Mouse (Mus musculus) neural tube, embryonic 13.5 days (tissue): Measurements from ENCODE around the gene Ift43. TPM values are rescaled to one million over a fixed set of nuclear protein-coding genes. Genes with fewer than 3 reads are reported as not detected.

Experiments
- ATAC-seq: fragments of 200-750 bp; cut with Nextera tagmentation; 2 replicates; pipeline ENCODE4 v1.8.0; 2017; ENCODE audit warnings: low read depth, mild to moderate bottlenecking, moderate TSS enrichment, moderate library complexity
- H3K27ac ChIP-seq: fragments of 300-500 bp; sonication (generic); replicated peaks from 2 replicates; pipeline ENCODE4 v1.5.1; 2015; ENCODE audit warnings: moderate library complexity, mild to moderate bottlenecking, inconsistent platforms
- H3K27me3 ChIP-seq: fragments of 300-500 bp; sonication (generic); 2 replicates; pipeline ENCODE4 v1.6.1; 2015; ENCODE audit warnings: mild to moderate bottlenecking, inconsistent platforms
- H3K36me3 ChIP-seq: fragments of 300-500 bp; sonication (generic); 2 replicates; pipeline ENCODE4 v1.6.1; 2015; ENCODE audit warnings: mild to moderate bottlenecking, inconsistent platforms
- H3K4me1 ChIP-seq: fragments of 300-500 bp; sonication (generic); replicated peaks from 2 replicates; pipeline ENCODE4 v1.6.1; 2015; ENCODE audit warnings: inconsistent platforms
- H3K4me2 ChIP-seq: fragments of 300-500 bp; sonication (generic); 2 replicates; pipeline ENCODE4 v1.6.1; 2015; ENCODE audit warnings: inconsistent platforms, mild to moderate bottlenecking, moderate library complexity
- H3K4me3 ChIP-seq: fragments of 300-500 bp; sonication (generic); 2 replicates; pipeline ENCODE4 v1.5.1; 2015; ENCODE audit warnings: mild to moderate bottlenecking, inconsistent platforms
- H3K9ac ChIP-seq: fragments of 300-500 bp; sonication (generic); 2 replicates; pipeline ENCODE4 v1.6.1; 2015; ENCODE audit warnings: moderate library complexity, mild to moderate bottlenecking, inconsistent platforms
- H3K9me3 ChIP-seq: fragments of 300-500 bp; sonication (generic); 2 replicates; pipeline ENCODE4 v1.6.1; 2016; ENCODE audit warnings: inconsistent platforms
- WGBS: fragments of 180-500 bp; shearing (Covaris S2); methylation state at CpG from one replicate; pipeline ENCODE4 v1.1.7; 2015; 5-methylcytosine and 5-hydroxymethylcytosine counted together
- polyA plus RNA-seq: library from polyadenylated mRNA; unstranded; fragments of >200 nt; fragmentation: Nextera tagmentation; extraction: Ambion mirVana; gene quantifications from 2 replicates; pipeline ENCODE4 v1.2.1, GENCODE M21; 2015

Ift43 gene
- polyA plus RNA-seq, 1 experiment from 2014 or later: 62.2 TPM

DNA sequence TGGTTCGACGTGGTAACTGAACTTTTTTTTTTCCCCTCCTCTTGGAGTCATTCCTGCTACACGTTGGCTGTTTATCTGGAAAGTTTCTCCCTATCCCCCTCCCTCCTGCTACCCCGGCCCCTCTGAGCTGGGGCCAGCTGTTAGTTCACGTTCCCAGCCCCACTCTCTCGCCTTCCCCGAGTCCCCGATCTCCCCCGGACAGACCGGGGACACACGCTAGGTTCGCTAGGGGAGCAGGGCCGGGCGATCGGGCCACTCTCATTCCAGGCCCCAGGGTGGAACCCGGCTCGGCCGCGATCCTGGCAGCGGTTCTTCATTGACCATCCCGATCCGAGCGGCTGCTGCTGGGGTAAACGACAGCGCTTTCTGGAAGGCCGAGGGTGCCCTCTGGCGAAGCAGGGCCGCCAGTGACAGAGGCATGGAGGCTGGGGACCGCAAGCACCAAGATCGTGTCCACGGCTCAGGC, 3.1 kb upstream of the Ift43 start:
- Histone ChIP-seq H3K4me2 (peak overlapping the region; percentile 86), H3K9me3 (no peaks in the 10 kb centered on the region), H3K27me3 (peaks cover 22% of the 10 kb centered on the region), H3K4me3 (peak overlapping the region; percentile 55), H3K4me1 (peaks cover 50% of the 10 kb centered on the region), H3K27ac (peak overlapping the region; percentile 84), H3K36me3 (no peaks in the 10 kb centered on the region), H3K9ac (peak overlapping the region; percentile 73)
- WGBS: under 1% methylated on average over 31 of the region's 31 CpGs
- ATAC-seq: peak; percentile 78

DNA sequence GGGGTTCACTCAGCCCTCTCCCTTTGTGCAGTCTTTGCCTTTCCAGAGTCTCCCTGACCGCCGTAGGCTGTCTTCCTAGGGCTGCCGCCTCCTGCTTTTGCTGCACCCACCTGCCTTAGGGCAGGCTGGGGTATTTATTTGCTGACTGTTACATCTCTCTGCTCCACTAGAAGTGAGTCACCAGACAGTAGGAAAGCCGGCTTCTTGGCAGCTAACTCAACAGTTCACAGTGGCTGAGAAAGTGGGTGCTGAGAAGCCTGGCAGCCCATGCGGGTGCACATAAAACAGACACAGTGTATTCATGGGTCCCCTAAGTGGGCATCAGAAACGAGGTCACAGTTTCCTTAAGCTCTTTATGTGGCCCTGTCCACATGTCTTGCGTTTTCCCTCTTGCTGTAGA, 3.5 kb downstream of the Ift43 start:
- WGBS: 92% methylated on average over 7 of the region's 7 CpGs

DNA sequence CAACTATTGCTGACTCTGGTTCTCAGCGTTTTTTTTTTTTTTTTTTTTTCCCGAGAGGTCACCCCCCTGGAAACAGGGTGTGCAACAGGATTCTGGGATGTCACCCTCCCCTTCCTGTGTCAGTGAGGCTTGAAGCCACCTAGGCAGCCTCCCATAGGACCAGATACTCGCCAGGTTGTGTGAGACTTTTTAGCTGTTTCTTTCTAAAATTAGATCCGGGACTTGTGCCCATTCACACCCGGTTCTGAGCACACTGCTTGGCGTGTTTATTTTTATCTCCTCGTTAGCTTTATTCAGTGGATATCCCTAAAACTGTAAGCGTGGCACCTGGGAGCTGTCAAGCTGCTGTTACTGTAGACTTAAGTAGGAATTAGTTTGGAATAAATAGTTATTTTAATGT, 4.2 kb downstream of the Ift43 start:
- H3K4me1 ChIP-seq: peaks cover 12% of the 10 kb centered on the region
- WGBS: 86% methylated on average over 8 of the region's 8 CpGs
- no peak overlapping the region for H3K4me3 ChIP-seq
- no peaks in the 10 kb centered on the region for H3K9me3 ChIP-seq
- H3K27ac ChIP-seq: no peak overlapping the region
- ATAC-seq: no peak
- H3K36me3 ChIP-seq: peaks cover 35% of the 10 kb centered on the region
- H3K9ac ChIP-seq: no peak overlapping the region
- no peaks in the 10 kb centered on the region for H3K27me3 ChIP-seq
- H3K4me2 ChIP-seq: no peak overlapping the region

More for the DNA sequence above, 3.5 kb downstream of the Ift43 start:
- ATAC-seq: no peak
- no peaks in the 10 kb centered on the region for H3K9me3 ChIP-seq
- peaks cover 12% of the 10 kb centered on the region for H3K4me1 ChIP-seq
- no peak overlapping the region for H3K27ac ChIP-seq
- no peak overlapping the region for H3K9ac ChIP-seq
- H3K36me3 ChIP-seq: peaks cover 35% of the 10 kb centered on the region
- H3K27me3 ChIP-seq: peaks cover 6% of the 10 kb centered on the region
- no peak overlapping the region for H3K4me2 ChIP-seq
- no peak overlapping the region for H3K4me3 ChIP-seq

DNA sequence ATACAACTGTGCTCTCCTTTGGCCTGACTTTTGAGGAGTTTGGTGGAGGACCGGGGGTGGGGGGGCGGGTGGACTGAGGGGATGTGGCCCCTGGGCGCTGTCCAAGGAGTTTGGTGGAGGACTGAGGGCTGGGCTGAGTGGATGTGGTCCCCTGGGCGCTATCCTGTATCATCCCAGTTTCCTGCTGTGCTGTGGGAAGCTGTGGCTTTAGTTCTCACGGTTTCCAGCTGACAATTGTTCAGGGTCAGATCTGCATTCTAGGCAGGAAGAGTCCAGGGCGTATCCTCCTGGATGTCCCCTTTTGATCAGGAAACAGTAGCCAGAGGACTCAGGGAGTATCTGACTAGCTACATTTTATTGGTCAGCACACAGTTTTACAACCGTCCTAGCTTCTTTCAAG, 5.7 kb downstream of the Ift43 start:
- Histone ChIP-seq H3K9me3 (no peaks in the 10 kb centered on the region), H3K27me3 (no peaks in the 10 kb centered on the region), H3K4me3 (no peak overlapping the region), H3K4me1 (peaks cover 6% of the 10 kb centered on the region), H3K4me2 (no peak overlapping the region), H3K27ac (no peak overlapping the region), H3K9ac (no peak overlapping the region), H3K36me3 (peaks cover 44% of the 10 kb centered on the region)
- 72% methylated on average over 7 of the region's 7 CpGs for WGBS
- ATAC-seq: no peak

DNA sequence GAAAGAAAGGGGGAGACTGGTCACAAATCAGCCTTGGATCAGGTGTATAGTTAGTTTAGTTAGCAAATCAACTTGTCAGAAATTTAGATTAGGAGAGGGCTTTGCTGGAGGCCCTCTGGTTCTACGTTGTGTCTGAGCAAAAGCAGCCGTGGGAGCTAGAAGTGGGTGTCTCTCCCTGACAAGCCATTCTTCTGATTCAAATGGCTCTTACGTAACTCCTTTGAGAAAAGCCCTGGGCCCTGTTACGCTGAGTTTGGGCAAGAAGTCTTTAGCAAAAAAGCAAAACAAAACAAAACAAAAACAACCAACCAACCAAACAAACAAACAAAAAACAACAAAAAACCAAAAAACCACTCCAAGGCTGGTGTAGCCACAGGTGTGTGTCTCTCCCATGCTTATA, 8.4 kb downstream of the Ift43 start:
- no peak overlapping the region for H3K27ac ChIP-seq
- no peaks in the 10 kb centered on the region for H3K4me1 ChIP-seq
- no peak overlapping the region for H3K4me2 ChIP-seq
- H3K27me3 ChIP-seq: no peaks in the 10 kb centered on the region
- peaks cover 37% of the 10 kb centered on the region for H3K36me3 ChIP-seq
- H3K9ac ChIP-seq: no peak overlapping the region
- H3K4me3 ChIP-seq: no peak overlapping the region
- no peaks in the 10 kb centered on the region for H3K9me3 ChIP-seq
- 80% methylated on average over 4 of the region's 4 CpGs for WGBS
- no peak for ATAC-seq

DNA sequence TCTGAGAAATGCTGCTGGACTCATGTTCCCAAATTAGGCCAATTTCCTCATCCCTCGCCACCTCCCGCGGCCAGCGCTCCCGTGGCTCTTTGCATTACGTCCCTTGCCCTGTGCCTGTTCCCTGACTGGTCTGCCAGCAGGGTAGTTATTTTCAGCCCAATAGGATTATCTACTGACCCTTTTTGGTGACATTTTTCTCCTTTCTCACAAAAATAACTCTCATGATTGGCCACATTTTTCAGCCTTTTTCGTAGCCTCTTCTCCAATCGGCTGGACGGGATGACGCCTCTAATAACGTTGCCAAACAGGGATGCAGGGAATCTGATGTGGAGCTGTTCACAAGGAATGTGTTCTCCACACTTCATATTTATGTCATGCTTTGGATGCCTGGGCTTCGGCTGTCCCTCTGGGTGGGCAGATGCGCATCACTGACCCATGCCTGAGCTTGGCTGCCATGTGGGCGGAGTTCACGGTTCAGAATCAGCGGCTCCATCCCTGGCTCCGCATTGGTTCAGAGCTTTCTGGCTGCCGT, 9.3 kb downstream of the Ift43 start:
- Histone ChIP-seq H3K9ac (no peak overlapping the region), H3K36me3 (peaks cover 30% of the 10 kb centered on the region)
- 53% methylated on average over 18 of the region's 18 CpGs for WGBS

DNA sequence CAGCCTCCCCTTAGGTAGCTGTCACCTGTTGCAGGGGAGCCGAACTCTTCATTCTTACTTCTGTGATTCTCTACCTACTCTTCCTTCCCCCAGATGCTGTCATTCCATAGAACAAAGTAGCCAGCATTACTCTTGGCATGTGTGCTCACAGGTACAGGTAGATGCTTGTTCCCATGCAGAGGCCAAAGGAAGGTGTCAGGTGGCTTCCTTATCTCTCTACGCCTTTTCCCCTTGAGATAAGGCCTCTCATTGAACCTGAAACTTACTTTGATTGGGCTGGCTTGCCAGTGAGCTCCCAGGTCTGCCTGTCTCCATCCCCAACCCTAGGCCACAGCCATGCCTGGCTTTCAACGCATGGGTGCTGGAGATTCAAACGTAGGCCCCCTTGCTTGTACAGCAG, 11.7 kb downstream of the Ift43 start:
- no peak overlapping the region for H3K4me2 ChIP-seq
- no peak overlapping the region for H3K9ac ChIP-seq
- ATAC-seq: no peak
- H3K27me3 ChIP-seq: no peaks in the 10 kb centered on the region
- H3K36me3 ChIP-seq: peaks cover 20% of the 10 kb centered on the region
- no peak overlapping the region for H3K4me3 ChIP-seq
- WGBS: 91% methylated on average over 4 of the region's 4 CpGs
- no peaks in the 10 kb centered on the region for H3K9me3 ChIP-seq
- H3K27ac ChIP-seq: no peak overlapping the region
- H3K4me1 ChIP-seq: no peaks in the 10 kb centered on the region

More for the DNA sequence above, 9.3 kb downstream of the Ift43 start:
- Histone ChIP-seq H3K4me2 (no peak overlapping the region), H3K4me1 (no peaks in the 10 kb centered on the region), H3K4me3 (no peak overlapping the region), H3K9me3 (no peaks in the 10 kb centered on the region), H3K27ac (no peak overlapping the region), H3K27me3 (no peaks in the 10 kb centered on the region)
- no peak for ATAC-seq

DNA sequence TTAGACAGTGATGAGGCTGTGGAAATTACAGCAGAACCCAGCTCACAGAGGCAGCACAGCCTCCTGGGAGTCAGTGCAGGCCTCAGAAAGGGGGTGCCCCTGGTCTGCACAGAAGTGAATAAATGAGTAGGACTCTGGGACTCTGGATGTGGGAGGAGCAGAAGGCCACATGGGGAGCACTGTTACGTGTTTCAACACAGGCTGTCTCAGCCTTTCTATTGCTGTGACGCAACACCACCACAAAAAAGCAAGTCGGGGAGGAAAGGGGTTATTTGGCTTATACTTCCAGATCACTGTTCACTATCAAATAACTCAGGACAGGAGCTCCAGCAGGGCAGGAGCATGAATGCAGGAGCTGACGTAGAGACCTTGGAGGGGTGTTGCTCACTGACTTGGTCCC, 13.5 kb downstream of the Ift43 start:
- 90% methylated on average over 4 of the region's 4 CpGs for WGBS
- no peak for ATAC-seq

DNA sequence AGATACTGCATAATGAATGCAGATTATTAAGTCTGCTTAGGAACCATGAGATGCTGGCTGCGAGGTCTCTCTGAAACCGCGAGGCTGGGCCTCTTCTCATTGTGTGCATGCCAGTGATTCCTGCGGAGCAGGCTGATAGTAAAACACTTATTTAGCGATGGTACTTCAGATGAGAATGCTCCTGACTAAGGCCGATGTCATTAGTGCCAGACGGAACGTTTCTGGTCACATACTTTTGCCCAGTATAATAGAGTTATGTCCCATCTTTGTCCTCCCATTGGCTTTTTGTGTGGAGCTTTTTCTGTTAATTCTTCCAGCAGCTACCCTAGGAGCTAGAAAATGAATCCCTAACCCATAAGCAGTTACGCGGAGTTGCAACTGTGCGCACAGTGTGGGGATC, 15.4 kb downstream of the Ift43 start:
- no peaks in the 10 kb centered on the region for H3K9me3 ChIP-seq
- 50% methylated on average over 11 of the region's 11 CpGs for WGBS
- H3K9ac ChIP-seq: no peak overlapping the region
- ATAC-seq: no peak
- no peak overlapping the region for H3K4me2 ChIP-seq
- no peak overlapping the region for H3K4me3 ChIP-seq
- H3K27ac ChIP-seq: no peak overlapping the region
- H3K36me3 ChIP-seq: peaks cover 8% of the 10 kb centered on the region; the same call in 1 of the 2 replicates
- H3K4me1 ChIP-seq: peaks cover 4% of the 10 kb centered on the region
- no peaks in the 10 kb centered on the region for H3K27me3 ChIP-seq

More for the DNA sequence above, 13.5 kb downstream of the Ift43 start:
- Histone ChIP-seq H3K27ac (no peak overlapping the region), H3K9me3 (no peaks in the 10 kb centered on the region), H3K4me2 (no peak overlapping the region), H3K4me3 (no peak overlapping the region), H3K4me1 (no peaks in the 10 kb centered on the region), H3K36me3 (peaks cover 17% of the 10 kb centered on the region; the same call in 1 of the 2 replicates), H3K9ac (no peak overlapping the region), H3K27me3 (no peaks in the 10 kb centered on the region)

DNA sequence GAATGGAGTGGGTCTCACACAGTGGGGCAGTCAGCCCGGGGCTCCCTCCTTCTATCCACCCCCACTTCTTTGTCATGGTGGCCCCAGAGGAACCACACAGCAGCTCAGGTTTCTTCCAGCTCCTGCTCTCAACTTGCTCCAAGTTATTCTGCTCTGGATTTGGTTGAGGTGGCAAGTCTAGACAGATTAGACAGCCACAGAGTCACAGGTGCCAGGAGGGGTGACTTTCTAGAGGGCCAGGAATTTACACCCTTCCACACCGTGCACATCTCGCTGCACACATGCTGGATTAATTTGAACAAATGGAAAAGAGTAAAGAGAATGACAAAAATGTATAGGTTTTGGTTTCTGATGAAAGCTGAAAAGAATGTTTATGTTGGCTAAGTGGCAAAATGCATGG, 18.4 kb downstream of the Ift43 start:
- Histone ChIP-seq H3K4me1 (peaks cover 21% of the 10 kb centered on the region), H3K4me2 (no peak overlapping the region), H3K27me3 (no peaks in the 10 kb centered on the region), H3K27ac (no peak overlapping the region), H3K9ac (no peak overlapping the region), H3K4me3 (no peak overlapping the region), H3K36me3 (0 out of 2 replicates have a peak, but pooled peaks cover 7% of the 10 kb centered on the region), H3K9me3 (no peaks in the 10 kb centered on the region)
- WGBS: 83% methylated on average over 3 of the region's 3 CpGs
- no peak for ATAC-seq

DNA sequence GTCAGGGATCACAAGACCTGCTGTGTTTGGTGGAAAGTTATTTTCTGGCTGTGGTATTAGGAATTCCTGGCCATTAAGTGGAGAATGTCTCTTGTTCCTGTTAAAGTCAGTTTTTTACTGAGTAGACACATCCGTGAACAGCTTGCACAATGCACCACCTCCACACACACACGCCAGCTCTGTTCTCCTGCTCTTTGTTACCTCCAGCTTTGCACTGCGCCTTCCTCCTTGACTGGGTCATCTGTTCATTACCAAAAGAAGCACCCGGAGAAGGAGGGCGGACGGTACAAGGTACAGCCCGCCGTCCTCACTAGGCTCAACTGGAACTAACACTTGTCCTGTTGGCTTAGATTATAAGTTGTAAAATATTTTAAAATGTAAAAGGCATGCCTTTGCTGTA, 20.3 kb downstream of the Ift43 start:
- Histone ChIP-seq H3K27me3 (no peaks in the 10 kb centered on the region), H3K36me3 (0 out of 2 replicates have a peak, but pooled peaks cover 5% of the 10 kb centered on the region), H3K9me3 (no peaks in the 10 kb centered on the region), H3K27ac (no peak overlapping the region), H3K4me3 (no peak overlapping the region), H3K4me2 (no peak overlapping the region), H3K4me1 (peaks cover 21% of the 10 kb centered on the region), H3K9ac (no peak overlapping the region)
- no peak for ATAC-seq
- 79% methylated on average over 8 of the region's 8 CpGs for WGBS

DNA sequence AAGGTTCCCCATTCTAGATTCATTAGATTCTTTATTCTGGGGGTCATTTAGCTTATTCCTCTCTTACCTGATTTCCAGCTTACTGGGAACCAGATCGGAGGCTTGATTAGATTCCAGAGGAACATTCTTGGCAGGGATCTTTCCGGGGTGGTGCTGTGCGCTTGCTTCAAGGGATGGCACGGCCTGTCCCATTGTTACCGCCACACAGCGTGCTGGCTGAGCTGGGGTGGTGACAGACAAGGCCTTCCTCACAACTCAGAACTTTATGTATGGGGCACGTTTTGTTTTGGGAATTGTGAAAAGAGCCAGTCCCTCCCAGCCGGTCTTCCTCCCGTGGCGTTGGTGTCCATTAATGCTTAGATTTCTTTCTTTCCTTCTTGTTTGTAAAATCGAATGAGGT, 21.1 kb downstream of the Ift43 start:
- peak overlapping the region; percentile 17; the same call in 1 of the 2 replicates for H3K9ac ChIP-seq
- peak overlapping the region; percentile 33; the same call in 1 of the 2 replicates for H3K27ac ChIP-seq
- H3K27me3 ChIP-seq: no peaks in the 10 kb centered on the region
- WGBS: 38% methylated on average over 11 of the region's 11 CpGs
- H3K36me3 ChIP-seq: 0 out of 2 replicates have a peak, but pooled peaks cover 6% of the 10 kb centered on the region
- no peaks in the 10 kb centered on the region for H3K9me3 ChIP-seq
- ATAC-seq: 0 out of 2 replicates have a peak, but pooled peaks have one; percentile 75
- peaks cover 21% of the 10 kb centered on the region for H3K4me1 ChIP-seq
- H3K4me3 ChIP-seq: no peak overlapping the region
- no peak overlapping the region for H3K4me2 ChIP-seq

DNA sequence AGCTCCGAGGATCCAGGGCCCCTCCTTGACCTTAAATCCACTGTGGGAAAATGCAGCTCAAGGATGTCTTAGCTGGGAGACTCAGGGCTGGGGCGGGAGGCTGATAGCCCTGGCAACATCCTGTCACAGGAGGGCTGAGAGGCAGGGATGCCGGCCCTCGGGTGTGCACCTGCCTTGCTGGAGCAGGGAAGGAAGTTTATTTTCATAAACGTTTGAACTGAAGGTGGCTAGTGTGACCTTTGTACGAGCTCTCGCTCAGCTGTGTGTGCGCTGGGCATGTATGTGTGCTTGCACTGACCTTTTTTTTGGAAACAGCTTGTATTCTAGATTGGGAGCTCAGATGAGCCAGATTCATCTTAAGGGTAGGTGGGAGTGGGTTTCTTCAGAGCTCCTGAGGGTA, 21.5 kb downstream of the Ift43 start:
- Histone ChIP-seq H3K9me3 (no peaks in the 10 kb centered on the region), H3K27me3 (no peaks in the 10 kb centered on the region), H3K4me2 (no peak overlapping the region), H3K4me3 (no peak overlapping the region), H3K9ac (peak overlapping the region; percentile 17; the same call in 1 of the 2 replicates), H3K27ac (peak overlapping the region; percentile 33; the same call in 1 of the 2 replicates), H3K36me3 (0 out of 2 replicates have a peak, but pooled peaks cover 7% of the 10 kb centered on the region), H3K4me1 (peaks cover 21% of the 10 kb centered on the region)
- ATAC-seq: no peak; the same call in 1 of the 2 replicates
- WGBS: 53% methylated on average over 8 of the region's 8 CpGs
